Mouse (Mus musculus): ENCODE measurements around the gene Ppm1h. TPM values are rescaled to one million over a fixed set of nuclear protein-coding genes. Genes with fewer than 3 reads are reported as not detected.

Gene Ppm1h
- polyA plus RNA-seq, 2 experiments, result 0.60 to 1.5 TPM

- Histone ChIP-seq H3K4me1 (replicated peaks; ENCODE audit: control insufficient read depth in 2 of 2, insufficient read depth in 2 of 2, low read length in 1 of 2) (peaks cover 20 to 23% of the 10 kb centered on the region in 2 experiments), H3K4me2 (ENCODE audit: low read depth) (peak overlapping the region; percentile 93), H3K4me3 (ENCODE audit: insufficient read depth in 1 of 2, low read depth in 2 of 2, low read length in 2 of 2) (peak overlapping the region; percentile 89 to 94), H3K9me3 (ENCODE audit: control insufficient read depth, low read length) (no peaks in the 10 kb centered on the region), H3K36me3 (replicated peaks; ENCODE audit: control insufficient read depth, insufficient read depth, low read depth) (peaks cover 2% of the 10 kb centered on the region), H3K27me3 (ENCODE audit: control insufficient read depth, insufficient read depth, low read length) (no peaks in the 10 kb centered on the region), H3K9ac (replicated peaks) (peak overlapping the region; percentile 95), H3K27ac (peak overlapping the region; percentile 82)
- ATAC-seq (ENCODE audit: insufficient read depth) (peak; percentile 7; the same call in 1 of the 2 replicates), DNase-seq (ENCODE audit: low read depth in 3 of 3, low spot score in 3 of 3) (no peak)
- WGBS (ENCODE audit: insufficient replicate concordance), result under 1% methylated on average over 37 of the region's 37 CpGs
- TF ChIP-seq EP300 (IDR thresholded peaks at IDR 0.05; ENCODE audit: low read depth), result no peak
- TF ChIP-seq CTCF (IDR thresholded peaks at IDR 0.05; ENCODE audit: low read depth), result no peak
Observed at GRCm38 (mm10) chr10:122985252-122985514, 306.6 kb downstream of the Ppm1h start.

- H3K4me3 ChIP-seq (ENCODE audit: insufficient read depth in 1 of 2, low read depth in 2 of 2, low read length in 2 of 2), result peak overlapping the region; percentile 89 to 94
- peak overlapping the region; percentile 82 for H3K27ac ChIP-seq
- H3K36me3 ChIP-seq (replicated peaks; ENCODE audit: control insufficient read depth, insufficient read depth, low read depth), result peaks cover 2% of the 10 kb centered on the region; the same call in 1 of the 2 replicates
- peak overlapping the region; percentile 95 for H3K9ac ChIP-seq (replicated peaks)
- H3K4me2 ChIP-seq (ENCODE audit: low read depth), result peak overlapping the region; percentile 93
- ATAC-seq (ENCODE audit: insufficient read depth) (peak; percentile 87), DNase-seq (ENCODE audit: low read depth in 3 of 3, low spot score in 3 of 3) (peak; percentile 55 to 64 (median 60))
- TF ChIP-seq CTCF (IDR thresholded peaks at IDR 0.05; ENCODE audit: low read depth) (no peak), EP300 (IDR thresholded peaks at IDR 0.05; ENCODE audit: low read depth) (no peak)
- peaks cover 20 to 23% of the 10 kb centered on the region in 2 experiments for H3K4me1 ChIP-seq (replicated peaks; ENCODE audit: control insufficient read depth in 2 of 2, insufficient read depth in 2 of 2, low read length in 1 of 2)
- under 1% methylated on average over 64 of the region's 115 CpGs for WGBS (ENCODE audit: insufficient replicate concordance)
- H3K9me3 ChIP-seq (ENCODE audit: control insufficient read depth, low read length), result no peaks in the 10 kb centered on the region
- H3K27me3 ChIP-seq (ENCODE audit: control insufficient read depth, insufficient read depth, low read length), result no peaks in the 10 kb centered on the region
Observed at GRCm38 (mm10) chr10:122985515-122986319, 307.2 kb downstream of the Ppm1h start.

GRCm38 (mm10) chr10:122986320-122987225, 308.0 kb downstream of the Ppm1h start:
- Histone ChIP-seq H3K4me1 (replicated peaks; ENCODE audit: control insufficient read depth in 2 of 2, insufficient read depth in 2 of 2, low read length in 1 of 2) (peaks cover 20 to 25% of the 10 kb centered on the region in 2 experiments), H3K36me3 (replicated peaks; ENCODE audit: control insufficient read depth, insufficient read depth, low read depth) (no peaks in the 10 kb centered on the region), H3K27me3 (ENCODE audit: control insufficient read depth, insufficient read depth, low read length) (no peaks in the 10 kb centered on the region), H3K9ac (replicated peaks) (peak overlapping the region; percentile 95), H3K9me3 (ENCODE audit: control insufficient read depth, low read length) (no peaks in the 10 kb centered on the region), H3K4me2 (ENCODE audit: low read depth) (peak overlapping the region; percentile 93), H3K4me3 (ENCODE audit: insufficient read depth in 1 of 2, low read depth in 2 of 2, low read length in 2 of 2) (peak overlapping the region; percentile 66 to 94), H3K27ac (peak overlapping the region; percentile 79)
- ATAC-seq (ENCODE audit: insufficient read depth) (peak; percentile 84), DNase-seq (ENCODE audit: low read depth in 3 of 3, low spot score in 3 of 3) (peak; percentile 67 to 69 (median 69))
- WGBS (ENCODE audit: insufficient replicate concordance), result 7% methylated on average over 54 of the region's 54 CpGs
- TF ChIP-seq EP300 (IDR thresholded peaks at IDR 0.05; ENCODE audit: low read depth) (no peak), CTCF (IDR thresholded peaks at IDR 0.05; ENCODE audit: low read depth) (no peak)

GRCm38 (mm10) chr10:122987671-122988128, 309.1 kb downstream of the Ppm1h start:
- Histone ChIP-seq H3K27ac (no peak overlapping the region), H3K4me2 (ENCODE audit: low read depth) (peak overlapping the region; percentile 93), H3K9me3 (ENCODE audit: control insufficient read depth, low read length) (no peaks in the 10 kb centered on the region), H3K4me3 (ENCODE audit: insufficient read depth in 1 of 2, low read depth in 2 of 2, low read length in 2 of 2) (no peak overlapping the region), H3K27me3 (ENCODE audit: control insufficient read depth, insufficient read depth, low read length) (no peaks in the 10 kb centered on the region), H3K4me1 (replicated peaks; ENCODE audit: control insufficient read depth in 2 of 2, insufficient read depth in 2 of 2, low read length in 1 of 2) (peaks cover 20 to 25% of the 10 kb centered on the region in 2 experiments), H3K9ac (replicated peaks) (no peak overlapping the region; the same call in 1 of the 2 replicates), H3K36me3 (replicated peaks; ENCODE audit: control insufficient read depth, insufficient read depth, low read depth) (no peaks in the 10 kb centered on the region)
- ATAC-seq (ENCODE audit: insufficient read depth) (no peak), DNase-seq (ENCODE audit: low read depth in 3 of 3, low spot score in 3 of 3) (no peak)
- no peak for TF ChIP-seq EP300 (IDR thresholded peaks at IDR 0.05; ENCODE audit: low read depth)
- peak; percentile 74 for TF ChIP-seq CTCF (IDR thresholded peaks at IDR 0.05; ENCODE audit: low read depth)
- WGBS (ENCODE audit: insufficient replicate concordance), result 16% methylated on average over 9 of the region's 9 CpGs
